Mouse (Mus musculus) kidney, postnatal 0 days (tissue): Measurements from ENCODE around the gene Lrrtm1. TPM values are rescaled to one million over a fixed set of nuclear protein-coding genes. Genes with fewer than 3 reads are reported as not detected.

ENCODE experiments used
- ATAC-seq: fragments of 200-750 bp; cut with Nextera tagmentation; replicated peaks from 2 replicates; pipeline ENCODE4 v1.8.0; 2017; ENCODE audit warnings: low read depth, moderate number of reproducible peaks, moderate TSS enrichment, moderate library complexity; ENCODE audit not compliant: low FRiP score
- DNase-seq: peaks from one replicate; pipeline ENCODE4 v3.0.0-alpha.2; 2016; ENCODE audit warnings: low spot score
- H3K27ac ChIP-seq: fragments of 300-500 bp; sonication (generic); 2 replicates; pipeline ENCODE4 v1.5.1; 2014; ENCODE audit warnings: mild to moderate bottlenecking
- H3K27me3 ChIP-seq: fragments of 300-500 bp; sonication (generic); 2 replicates; pipeline ENCODE4 v1.6.1; 2014; ENCODE audit warnings: low read length, mixed read lengths; ENCODE audit not compliant: insufficient read depth
- H3K36me3 ChIP-seq: fragments of 300-500 bp; sonication (generic); 2 replicates; pipeline ENCODE4 v1.6.1; 2014; ENCODE audit warnings: low read length, mixed read lengths; ENCODE audit not compliant: insufficient read depth
- H3K4me1 ChIP-seq: fragments of 300-500 bp; sonication (generic); replicated peaks from 2 replicates; pipeline ENCODE4 v1.6.1; 2014; ENCODE audit warnings: antibody characterized with exemption, low read length, mixed read lengths; ENCODE audit not compliant: insufficient read depth
- H3K4me2 ChIP-seq: fragments of 300-500 bp; sonication (generic); 2 replicates; pipeline ENCODE4 v1.6.1; 2014; ENCODE audit warnings: mild to moderate bottlenecking, low read length, moderate library complexity, mixed read lengths
- H3K4me3 ChIP-seq: fragments of 300-500 bp; sonication (generic); replicated peaks from 2 replicates; pipeline ENCODE4 v1.5.1; 2014; ENCODE audit warnings: low read depth, low read length
- H3K9ac ChIP-seq: fragments of 300-500 bp; sonication (generic); 2 replicates; pipeline ENCODE4 v1.6.1; 2014; ENCODE audit warnings: low read depth, low read length
- H3K9me3 ChIP-seq: fragments of 300-500 bp; sonication (generic); replicated peaks from 2 replicates; pipeline ENCODE4 v1.6.1; 2016; ENCODE audit warnings: low read length, inconsistent platforms, mixed read lengths
- CTCF ChIP-seq: IDR thresholded peaks from 2 replicates; pipeline ENCODE4 v1.5.1; 2016; ENCODE audit warnings: antibody characterized with exemption, low read depth, mild to moderate bottlenecking, moderate library complexity
- WGBS: fragments of 180-500 bp; shearing (Covaris S2); extraction: QIAGEN DNeasy Blood & Tissue Kit; methylation state at CpG from one replicate; pipeline ENCODE4 v1.1.7; 2014; 5-methylcytosine and 5-hydroxymethylcytosine counted together
- polyA plus RNA-seq: library from polyadenylated mRNA; unstranded; fragments of >200 nt; fragmentation: Nextera tagmentation; extraction: Ambion mirVana; gene quantifications from 2 replicates; pipeline ENCODE4 v1.2.1, GENCODE M21; 2015

The Lrrtm1 gene
- polyA plus RNA-seq, 1 experiment from 2014 or later = 4.9 TPM

GRCm38 (mm10) chr6:77215322-77215721, 27.2 kb upstream of the Lrrtm1 start:
- H3K9me3 ChIP-seq = no peaks in the 10 kb centered on the region
- no peak overlapping the region for H3K9ac ChIP-seq
- no peak for DNase-seq
- ATAC-seq = no peak
- H3K27ac ChIP-seq = no peak overlapping the region
- H3K4me3 ChIP-seq = no peak overlapping the region
- no peak overlapping the region for H3K4me2 ChIP-seq
- no peaks in the 10 kb centered on the region for H3K4me1 ChIP-seq
- H3K27me3 ChIP-seq = no peaks in the 10 kb centered on the region
- no peak for TF ChIP-seq CTCF
- WGBS = 58% methylated on average over 4 of the region's 4 CpGs
- no peaks in the 10 kb centered on the region for H3K36me3 ChIP-seq

DNA sequence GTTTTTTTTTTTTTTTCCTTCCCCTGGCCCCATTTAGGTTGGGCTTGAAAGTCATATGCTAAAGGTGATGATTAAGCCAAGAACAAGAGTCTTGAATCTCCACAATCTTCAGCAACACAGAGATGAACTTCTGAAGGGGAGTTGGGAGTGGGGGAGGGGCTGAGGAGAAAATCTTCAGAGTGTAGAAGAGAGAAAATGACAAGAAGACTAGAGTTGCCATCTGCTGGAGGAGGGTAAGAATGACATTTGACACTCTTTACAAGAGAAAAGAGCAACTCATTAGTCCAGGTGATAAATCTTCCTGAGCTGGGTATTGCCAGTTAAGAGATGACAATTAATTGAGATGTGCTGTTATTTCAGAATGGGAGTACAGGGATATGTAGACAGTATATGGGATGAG, 23.6 kb upstream of the Lrrtm1 start:
- no peak overlapping the region for H3K9ac ChIP-seq
- ATAC-seq = no peak
- H3K9me3 ChIP-seq = no peaks in the 10 kb centered on the region
- H3K36me3 ChIP-seq = no peaks in the 10 kb centered on the region
- no peaks in the 10 kb centered on the region for H3K27me3 ChIP-seq
- peak; percentile 79 for DNase-seq
- no peak overlapping the region for H3K4me2 ChIP-seq
- H3K27ac ChIP-seq = no peak overlapping the region
- H3K4me3 ChIP-seq = no peak overlapping the region
- TF ChIP-seq CTCF = peak; percentile 67
- H3K4me1 ChIP-seq = no peaks in the 10 kb centered on the region

DNA sequence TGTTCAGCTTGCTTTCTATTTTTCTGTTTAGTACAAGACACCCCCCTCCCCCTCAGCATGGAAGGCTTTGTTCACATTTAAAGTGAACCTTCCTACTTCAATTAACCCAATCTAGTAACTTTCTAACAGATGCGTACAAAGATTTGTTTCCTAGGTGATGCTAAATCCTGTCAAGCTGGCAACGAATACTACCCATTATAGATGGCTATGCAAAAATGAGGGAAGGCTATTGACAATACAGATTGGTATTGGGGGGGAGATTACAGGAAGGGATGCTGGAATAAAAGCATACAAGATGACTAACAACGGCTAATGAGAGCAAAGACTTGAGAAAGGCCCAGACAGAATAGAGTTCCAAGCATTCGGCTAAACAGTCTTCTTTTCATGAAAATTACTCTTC, 21.7 kb upstream of the Lrrtm1 start:
- Histone ChIP-seq H3K4me2 (no peak overlapping the region), H3K4me3 (no peak overlapping the region), H3K4me1 (no peaks in the 10 kb centered on the region), H3K36me3 (no peaks in the 10 kb centered on the region), H3K27ac (no peak overlapping the region), H3K27me3 (no peaks in the 10 kb centered on the region), H3K9ac (no peak overlapping the region), H3K9me3 (no peaks in the 10 kb centered on the region)
- ATAC-seq (no peak), DNase-seq (no peak)
- 83% methylated on average over 4 of the region's 4 CpGs for WGBS
- TF ChIP-seq CTCF = no peak

- WGBS = 52% methylated on average over 16 of the region's 16 CpGs
- H3K9me3 ChIP-seq = no peaks in the 10 kb centered on the region
- no peak overlapping the region for H3K4me3 ChIP-seq
- H3K9ac ChIP-seq = no peak overlapping the region
- ATAC-seq (peak; percentile 49; the same call in 1 of the 2 replicates), DNase-seq (no peak)
- H3K4me1 ChIP-seq = no peaks in the 10 kb centered on the region
- H3K27me3 ChIP-seq = no peaks in the 10 kb centered on the region
- no peaks in the 10 kb centered on the region for H3K36me3 ChIP-seq
- H3K4me2 ChIP-seq = no peak overlapping the region
- no peak for TF ChIP-seq CTCF
- H3K27ac ChIP-seq = no peak overlapping the region
Measured at GRCm38 (mm10) chr6:77222849-77223638, 19.4 kb upstream of the Lrrtm1 start.

DNA sequence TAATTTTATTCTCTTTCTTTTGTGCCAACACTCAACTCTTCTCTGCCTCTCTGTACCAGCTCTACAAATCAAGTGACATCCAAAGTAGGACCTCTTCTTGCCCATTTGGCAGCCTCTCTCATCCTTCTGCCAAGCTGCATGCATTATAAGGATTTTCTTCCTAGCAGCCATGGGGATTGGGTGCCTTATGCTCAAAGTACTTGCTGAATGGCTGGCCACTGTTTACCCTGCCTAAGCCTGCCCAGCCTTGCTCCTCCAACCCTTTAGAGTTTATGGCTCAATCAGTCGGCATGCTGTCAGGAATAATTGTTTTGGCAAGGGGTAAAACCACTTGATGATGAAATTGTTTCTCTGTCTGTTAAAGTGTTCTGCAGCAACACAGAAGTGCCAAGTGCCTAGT, 2.1 kb upstream of the Lrrtm1 start:
- ATAC-seq = no peak
- no peak overlapping the region for H3K4me3 ChIP-seq
- no peak for DNase-seq
- H3K27ac ChIP-seq = no peak overlapping the region
- TF ChIP-seq CTCF = no peak
- H3K9ac ChIP-seq = no peak overlapping the region
- 0 out of 2 replicates have a peak, but pooled peaks cover 7% of the 10 kb centered on the region for H3K4me1 ChIP-seq
- no peaks in the 10 kb centered on the region for H3K36me3 ChIP-seq
- no peaks in the 10 kb centered on the region for H3K9me3 ChIP-seq
- H3K4me2 ChIP-seq = no peak overlapping the region
- peaks cover 23% of the 10 kb centered on the region for H3K27me3 ChIP-seq
- 5% methylated on average over 1 of the region's 1 CpGs for WGBS

GRCm38 (mm10) chr6:77243541-77244231, 1.2 kb downstream of the Lrrtm1 start:
- no peak overlapping the region for H3K27ac ChIP-seq
- DNase-seq (no peak), ATAC-seq (peak; percentile 41; the same call in 1 of the 2 replicates)
- no peaks in the 10 kb centered on the region for H3K36me3 ChIP-seq
- H3K4me3 ChIP-seq = peak overlapping the region; percentile 42
- WGBS = under 1% methylated on average over 43 of the region's 43 CpGs
- peaks cover 26% of the 10 kb centered on the region for H3K27me3 ChIP-seq
- no peak overlapping the region for H3K9ac ChIP-seq
- H3K4me1 ChIP-seq = 0 out of 2 replicates have a peak, but pooled peaks cover 7% of the 10 kb centered on the region
- peak; percentile 11; the same call in 1 of the 2 replicates for TF ChIP-seq CTCF
- peak overlapping the region; percentile 95 for H3K4me2 ChIP-seq
- H3K9me3 ChIP-seq = no peaks in the 10 kb centered on the region
